In the genomic region with DNA sequence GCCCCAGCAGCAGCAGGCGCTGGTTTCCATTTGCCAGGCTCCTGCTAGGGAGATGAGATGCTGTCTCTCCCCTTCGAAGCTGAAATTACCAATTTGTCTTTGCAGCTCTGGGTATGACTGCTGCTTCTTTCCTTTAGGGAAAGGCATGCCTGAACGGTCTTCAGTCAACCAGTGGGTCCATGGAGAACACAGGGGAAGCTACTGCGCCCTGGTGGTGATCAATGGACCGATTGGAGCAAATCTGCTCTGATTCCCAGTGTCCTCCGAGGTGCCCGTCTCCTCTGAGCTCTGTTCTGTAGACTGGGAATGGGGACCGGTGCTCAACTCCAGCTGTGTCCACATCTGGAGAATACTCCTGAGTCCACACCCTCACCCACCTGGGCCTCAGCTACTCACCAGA, we compare ENCODE assay signal across 17 mouse cellular contexts. TPM values are rescaled to one million over a fixed set of nuclear protein-coding genes. Genes with fewer than 3 reads are reported as not detected.
DNase-seq lines count a peak whose midpoint lies in the region; ATAC-seq and TF ChIP-seq lines count a peak whose summit lies in the region.
"Had no signal": no experiment of that assay in that cellular context is flagged by ENCODE, and none has a peak within 500 bp of the region (broad histone marks: within the 10 kb centered on the region; RNA-seq: fewer than 3 reads in every experiment).

No protein-coding gene starts in this region.

- DNase-seq in kidney, adult 2 months: no peak
- DNase-seq in kidney, adult 9 months: no peak
- DNase-seq in liver, embryonic 13.5 days: no peak
- no peak for DNase-seq in liver
- peak; percentile 42 for DNase-seq in retina, embryonic 14.5 days (ENCODE audit: low spot score)
- no peak for DNase-seq in retina, postnatal 1 day
- no peak for DNase-seq in thymus, postnatal 14 days
- DNase-seq: adrenal gland, adult 2 months; cerebellum, postnatal 25 days; heart, postnatal 4 days; midbrain, embryonic 14.5 days; right cerebral cortex, postnatal 14 days had no signal

- 0 out of 2 replicates have a peak overlapping the region, but pooled peaks have one; percentile 3 for H3K9ac ChIP-seq in liver, embryonic 13.5 days
- H3K9ac ChIP-seq: forebrain, embryonic 15.5 days; stomach, embryonic 15.5 days had no signal

- peak; percentile 35; the same call in 1 of the 2 replicates for TF ChIP-seq CTCF in kidney, adult 2 months (conservative IDR thresholded peaks at IDR 0.05; ENCODE audit: insufficient read depth, insufficient read length, low read depth, low read length)

- H3K4me2 ChIP-seq in liver, embryonic 13.5 days: no peak overlapping the region
- H3K4me2 ChIP-seq: forebrain, embryonic 15.5 days; stomach, embryonic 15.5 days had no signal

- no peak overlapping the region for H3K4me3 ChIP-seq in kidney, adult 2 months (ENCODE audit: insufficient read depth, low read depth, low read length)
- H3K4me3 ChIP-seq in liver, embryonic 13.5 days (replicated peaks): no peak overlapping the region
- H3K4me3 ChIP-seq: embryonic facial prominence, embryonic 10.5 days; erythroblast, embryonic 14.5 days; forebrain, embryonic 15.5 days; limb, embryonic 10.5 days; stomach, embryonic 15.5 days had no signal

- TF ChIP-seq POLR2A in kidney, adult 2 months (IDR thresholded peaks at IDR 0.05; ENCODE audit: low read depth, low read length): no peak

- H3K27me3 ChIP-seq in kidney, adult 2 months (replicated peaks; ENCODE audit: control insufficient read depth, insufficient read depth, low read length): no peaks in the 10 kb centered on the region
- no peaks in the 10 kb centered on the region for H3K27me3 ChIP-seq in liver, embryonic 13.5 days
- H3K27me3 ChIP-seq: forebrain, embryonic 15.5 days; stomach, embryonic 15.5 days had no signal

- WGBS in kidney, adult 2 months: 60% methylated on average over 8 of the region's 8 CpGs
- 81% methylated on average over 8 of the region's 8 CpGs for WGBS in liver, embryonic 13.5 days (ENCODE audit: insufficient replicate concordance)

- H3K36me3 ChIP-seq in kidney, adult 2 months (ENCODE audit: control insufficient read depth, insufficient read depth, low read length): no peaks in the 10 kb centered on the region
- H3K36me3 ChIP-seq in liver, embryonic 13.5 days: peaks cover 5% of the 10 kb centered on the region; the same call in 1 of the 2 replicates
- H3K36me3 ChIP-seq: forebrain, embryonic 15.5 days; stomach, embryonic 15.5 days had no signal

- no peaks in the 10 kb centered on the region for H3K4me1 ChIP-seq in kidney, adult 2 months (ENCODE audit: control insufficient read depth, insufficient read depth, low read length)
- peaks cover 17% of the 10 kb centered on the region for H3K4me1 ChIP-seq in liver, embryonic 13.5 days (replicated peaks)
- H3K4me1 ChIP-seq: stomach, embryonic 15.5 days had no signal

- H3K27ac ChIP-seq in kidney, adult 2 months (ENCODE audit: insufficient read depth, low read depth, low read length): no peak overlapping the region
- H3K27ac ChIP-seq in liver, embryonic 13.5 days: no peak overlapping the region
- H3K27ac ChIP-seq: embryonic facial prominence, embryonic 10.5 days; forebrain, embryonic 15.5 days; limb, embryonic 10.5 days; stomach, embryonic 15.5 days had no signal

- ATAC-seq in liver, embryonic 13.5 days (ENCODE audit: low read depth): no peak
- ATAC-seq: forebrain, embryonic 15.5 days had no signal

- H3K9me3 ChIP-seq in liver, embryonic 13.5 days (replicated peaks): no peaks in the 10 kb centered on the region
- H3K9me3 ChIP-seq: embryonic facial prominence, embryonic 10.5 days; forebrain, embryonic 15.5 days; limb, embryonic 10.5 days; stomach, embryonic 15.5 days had no signal

RNA-seq across cellular contexts. Expression of a gene that starts 15.2 kb away (rescaled TPM):
- polyA plus RNA-seq in kidney, adult 2 months (2012; rRNA removed): 36.2 and 44.4 TPM in 2 replicates
- polyA plus RNA-seq in liver, embryonic 13.5 days (2015; fragmentation: Nextera tagmentation; extraction: Ambion mirVana): 9.4 and 11.4 TPM in 2 replicates

RNA-seq across cellular contexts. Expression of a gene that starts 30.0 kb away (rescaled TPM):
- polyA plus RNA-seq in kidney, adult 2 months (2012; rRNA removed): 3.2 and 3.6 TPM in 2 replicates
- 0.61 and 0.70 TPM in 2 replicates for polyA plus RNA-seq in liver, embryonic 13.5 days (2015; fragmentation: Nextera tagmentation; extraction: Ambion mirVana)
- polyA plus RNA-seq: erythroblast, embryonic 14.5 days had no signal
